Mouse (Mus musculus): Measurements from ENCODE around the gene Misp.

Gene Misp

DNA sequence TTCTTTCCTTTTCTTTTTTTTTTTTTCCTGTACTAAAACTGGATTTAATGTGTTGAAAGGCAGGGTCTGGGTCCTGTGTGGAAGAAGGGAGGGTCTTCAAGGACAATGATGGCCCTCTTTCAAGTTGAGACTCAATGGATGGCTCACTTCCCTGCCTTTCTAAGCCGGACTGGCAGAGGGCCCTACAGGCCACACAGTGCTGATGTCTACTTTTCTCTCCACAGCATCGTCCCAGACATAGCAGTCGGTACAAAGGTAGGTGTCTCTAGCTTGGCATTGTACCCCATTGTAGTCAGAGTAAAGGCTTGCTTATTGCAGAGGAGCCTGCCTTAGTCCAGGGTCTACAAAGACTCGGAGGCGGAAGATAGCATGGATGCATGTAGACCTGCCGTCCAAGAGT lies 35.5 kb downstream of the Misp start:
- no peak for DNase-seq

DNA sequence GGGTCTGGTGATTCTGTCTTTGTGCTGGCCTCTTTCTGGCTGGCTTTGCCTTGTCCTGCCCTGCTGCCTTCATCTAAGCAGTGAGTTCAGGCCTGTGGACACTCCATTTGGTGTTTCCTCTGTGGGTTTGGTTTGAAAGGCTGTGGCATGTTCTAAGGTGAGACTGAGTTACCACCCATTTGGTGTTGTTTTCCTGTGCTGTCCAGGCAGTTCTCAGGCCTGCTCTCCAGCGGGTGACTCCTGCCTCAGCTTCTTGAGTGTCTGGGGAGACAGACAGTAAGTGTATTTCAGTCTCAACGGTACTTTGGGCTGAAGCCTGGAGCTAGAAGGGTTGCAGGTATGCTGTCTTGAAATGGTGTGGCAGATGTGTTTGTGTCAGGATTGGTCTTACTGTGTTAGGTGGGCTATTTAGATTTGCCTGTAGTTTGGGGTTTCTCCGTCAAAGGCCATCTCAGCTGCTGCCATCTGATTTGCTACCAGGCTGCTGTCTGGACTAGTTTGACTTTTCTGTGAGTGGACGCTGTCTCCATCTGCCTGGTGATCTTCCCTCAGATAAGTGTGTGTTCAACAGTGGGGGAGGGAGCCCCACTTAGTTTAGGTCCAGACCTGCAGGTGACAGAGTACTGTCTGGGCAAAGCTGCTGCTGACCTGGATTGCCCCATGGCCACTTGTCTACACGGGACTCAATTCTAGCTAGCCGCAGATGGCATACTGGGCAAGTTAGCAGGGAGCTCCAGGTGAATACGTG lies 36.1 kb downstream of the Misp start:
- DNase-seq = no peak

DNA sequence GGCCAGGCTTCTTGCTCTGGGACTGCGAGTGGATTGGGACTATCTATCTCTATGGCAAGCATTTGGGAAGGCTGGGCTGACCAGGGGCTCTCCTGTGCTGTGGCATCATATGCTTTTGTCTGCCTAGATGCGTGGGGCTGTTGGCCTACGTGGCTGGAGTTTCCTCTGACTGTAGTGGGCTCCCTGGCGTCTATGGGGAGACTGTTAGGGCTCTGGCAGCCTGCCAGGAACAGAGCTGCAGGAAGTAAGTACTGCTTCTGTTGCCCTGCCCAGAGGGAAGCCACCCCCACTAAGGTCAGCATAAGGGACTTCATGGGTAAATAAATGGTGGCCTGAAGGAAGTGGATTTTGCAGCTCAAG lies 36.6 kb downstream of the Misp start:
- peak; percentile 53 to 61 for DNase-seq

DNA sequence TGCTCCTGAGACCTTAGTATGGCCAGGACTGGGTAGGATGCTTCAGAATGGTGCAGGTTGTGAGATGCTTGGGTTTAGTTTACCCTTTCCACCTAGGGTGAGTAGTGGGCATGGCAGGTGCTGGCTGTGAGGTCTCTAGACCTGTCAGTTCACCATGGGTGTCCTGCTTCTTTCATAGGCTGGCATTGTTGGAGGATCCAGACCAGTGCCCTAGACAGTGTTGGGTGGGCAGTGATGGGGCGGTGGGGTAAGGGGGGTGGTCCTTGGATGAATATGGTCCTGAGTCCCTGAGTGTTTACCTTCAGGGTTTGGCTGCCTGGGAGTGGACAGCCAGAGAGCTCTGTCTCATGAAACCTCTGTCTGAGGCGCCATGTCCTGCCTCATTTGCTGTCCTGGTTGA lies 37.1 kb downstream of the Misp start:
- no peak for DNase-seq

DNA sequence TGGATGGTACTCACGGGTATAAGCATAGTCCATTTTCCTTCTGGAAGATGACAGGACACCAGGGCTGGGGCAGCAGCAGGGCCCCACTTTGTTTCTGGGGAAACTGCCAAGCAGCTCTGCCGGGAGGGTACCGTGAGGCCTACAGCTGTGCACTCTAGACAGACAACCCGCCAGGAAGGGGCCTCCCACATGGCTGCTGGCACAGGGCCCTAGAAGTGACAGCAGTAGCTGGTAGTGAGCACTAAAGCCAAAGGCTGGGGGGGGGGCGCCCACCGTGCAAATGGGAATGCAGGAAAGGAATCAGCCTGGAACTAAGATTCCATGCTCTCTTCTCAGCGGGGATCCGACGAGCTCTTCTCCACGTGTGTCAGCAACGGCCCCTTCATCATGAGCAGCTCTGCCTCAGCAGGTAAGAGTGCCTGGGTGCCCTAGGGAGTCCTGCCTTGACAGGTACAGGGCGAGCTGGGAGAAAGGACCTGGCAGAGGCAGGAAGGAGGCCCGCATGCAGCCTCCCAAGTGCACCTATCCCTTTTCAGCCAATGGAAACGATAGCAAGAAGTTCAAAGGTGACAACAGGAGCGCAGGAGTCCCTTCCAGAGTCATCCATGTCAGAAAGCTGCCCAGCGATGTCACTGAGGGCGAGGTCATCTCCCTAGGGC lies 37.8 kb downstream of the Misp start:
- DNase-seq = no peak

DNA sequence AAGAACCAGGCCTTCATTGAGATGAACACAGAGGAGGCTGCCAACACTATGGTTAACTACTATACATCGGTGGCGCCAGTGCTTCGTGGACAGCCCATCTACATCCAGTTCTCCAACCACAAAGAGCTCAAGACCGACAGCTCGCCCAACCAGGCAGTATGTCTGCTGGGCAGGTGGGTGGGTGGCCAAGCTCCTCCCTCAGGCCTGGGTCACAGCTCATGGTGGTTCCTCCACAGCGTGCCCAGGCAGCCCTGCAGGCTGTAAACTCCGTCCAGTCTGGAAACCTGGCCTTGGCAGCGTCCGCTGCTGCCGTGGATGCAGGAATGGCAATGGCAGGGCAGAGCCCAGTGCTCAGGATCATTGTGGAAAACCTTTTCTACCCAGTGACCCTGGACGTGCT lies 38.3 kb downstream of the Misp start:
- DNase-seq = no peak

DNA sequence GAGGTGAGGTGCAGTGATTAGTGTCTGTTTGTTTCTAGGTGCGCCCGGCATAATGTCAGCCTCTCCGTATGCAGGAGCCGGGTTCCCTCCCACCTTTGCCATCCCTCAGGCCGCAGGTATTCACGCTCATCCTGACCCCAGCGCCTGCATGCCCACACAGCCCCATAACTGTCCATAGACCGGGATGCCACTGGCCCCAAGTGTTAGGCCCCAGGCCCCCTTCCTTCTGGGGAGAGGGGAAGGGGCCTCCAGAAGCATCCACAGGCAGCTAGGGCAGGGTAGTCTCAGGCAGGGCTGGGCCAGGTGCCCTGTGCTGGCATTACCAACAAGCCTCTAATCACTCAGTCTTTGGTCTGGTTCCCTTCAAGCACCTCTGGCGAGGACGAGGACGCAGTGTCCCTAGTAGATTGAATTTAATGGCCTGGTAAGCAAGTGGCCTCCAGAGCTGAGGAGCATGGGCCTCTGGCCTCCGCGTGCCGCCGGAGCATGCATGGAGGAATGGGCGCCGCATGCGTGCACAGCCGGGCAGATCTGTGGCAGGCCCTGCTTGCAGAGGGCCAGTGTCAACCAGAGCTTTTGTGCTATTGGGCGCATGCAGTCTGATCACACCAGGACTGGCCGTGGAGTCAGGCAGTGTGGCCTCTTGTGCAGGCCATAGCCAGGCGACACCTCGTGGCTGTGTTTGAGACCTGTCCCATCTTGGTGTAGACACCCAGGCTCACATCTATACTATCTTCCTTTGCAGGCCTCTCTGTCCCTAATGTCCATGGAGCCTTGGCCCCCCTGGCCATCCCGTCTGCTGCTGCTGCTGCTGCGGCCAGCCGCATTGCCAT lies 39.5 kb downstream of the Misp start:
- no peak for DNase-seq

DNA sequence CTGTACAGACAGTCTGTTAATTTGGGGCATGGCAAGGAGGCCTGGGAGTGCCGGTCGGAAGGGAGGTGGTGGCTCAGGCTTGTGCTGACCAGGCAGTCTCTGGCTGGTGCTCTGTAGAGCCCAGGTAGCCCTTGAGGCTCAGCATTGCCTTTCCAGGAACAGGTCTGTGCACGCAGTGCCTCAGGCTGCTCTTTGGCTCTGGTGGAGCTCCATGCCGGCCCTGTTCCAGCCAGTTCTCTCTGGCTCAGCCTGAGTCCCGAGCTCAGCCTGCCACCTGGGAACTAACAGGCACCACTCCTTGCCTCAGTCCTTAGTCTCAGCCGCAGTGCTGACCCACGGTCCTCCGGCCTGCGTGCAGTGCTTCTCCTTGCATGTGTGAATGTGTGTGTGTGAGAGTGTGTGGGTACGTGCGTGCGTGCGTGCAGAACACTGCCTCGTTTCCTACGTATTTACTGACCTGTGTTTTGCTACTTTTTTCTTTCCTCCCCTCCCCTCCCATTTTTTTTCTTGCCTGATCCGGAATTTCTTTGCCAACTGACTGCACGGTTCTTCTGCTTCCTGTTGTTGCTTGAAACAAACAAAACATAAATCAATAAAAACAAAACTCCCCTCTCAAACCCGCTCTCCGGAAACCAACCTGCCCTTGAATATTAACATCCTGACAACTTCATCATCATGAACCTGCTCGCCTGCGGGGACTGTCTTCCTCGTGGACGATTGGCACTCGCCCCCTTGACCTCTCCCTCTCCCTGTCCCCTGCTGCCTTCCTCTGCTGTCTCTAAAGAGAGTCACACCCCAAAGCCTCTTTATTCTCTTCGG lies 40.6 kb downstream of the Misp start:
- DNase-seq = no peak

DNA sequence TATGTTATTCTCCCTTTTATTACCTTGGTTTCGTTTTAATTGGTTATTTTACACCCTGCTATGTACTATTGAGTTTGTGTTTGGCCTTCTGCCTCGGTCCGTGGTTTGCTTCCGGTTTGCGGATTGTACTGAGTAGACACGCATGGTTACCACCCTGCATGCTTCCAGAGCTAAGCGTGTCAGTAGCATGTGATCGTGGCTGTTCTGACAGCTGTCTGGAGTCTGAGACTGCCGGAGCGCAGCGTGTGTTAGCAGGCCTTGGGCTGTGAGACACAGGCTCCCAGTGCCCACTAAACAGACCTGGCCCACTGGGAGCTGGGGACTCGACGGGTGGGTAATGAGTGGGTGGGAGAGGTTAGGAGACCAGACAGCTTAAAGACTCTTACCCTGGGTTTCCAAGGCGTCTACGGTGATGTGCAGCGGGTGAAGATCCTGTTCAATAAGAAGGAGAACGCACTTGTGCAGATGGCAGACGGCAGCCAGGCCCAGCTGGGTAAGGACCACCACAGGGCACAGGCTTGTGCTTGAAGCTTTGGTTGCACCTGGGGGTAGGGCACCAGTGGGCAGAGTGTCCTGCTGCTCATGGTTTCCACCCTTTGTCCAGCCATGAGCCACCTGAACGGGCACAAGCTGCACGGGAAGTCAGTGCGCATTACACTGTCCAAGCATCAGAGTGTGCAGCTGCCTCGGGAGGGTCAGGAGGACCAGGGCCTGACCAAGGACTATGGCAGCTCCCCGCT lies 41.4 kb downstream of the Misp start:
- DNase-seq = no peak

DNA sequence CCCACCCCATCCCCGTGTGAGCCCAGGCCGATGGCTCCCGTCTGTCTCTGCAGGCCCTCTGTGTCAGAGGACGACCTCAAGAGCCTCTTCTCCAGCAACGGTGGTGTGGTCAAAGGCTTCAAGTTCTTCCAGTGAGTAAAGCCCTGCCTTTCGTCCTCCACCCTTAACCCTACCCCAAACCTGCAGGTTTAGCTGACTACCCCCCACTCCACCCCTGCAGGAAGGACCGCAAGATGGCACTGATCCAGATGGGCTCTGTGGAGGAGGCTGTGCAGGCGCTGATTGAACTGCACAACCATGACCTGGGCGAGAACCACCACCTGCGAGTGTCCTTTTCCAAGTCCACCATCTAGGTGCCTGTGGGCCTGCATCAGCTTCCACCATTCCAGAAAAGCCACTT lies 42.1 kb downstream of the Misp start:
- no peak for DNase-seq

DNA sequence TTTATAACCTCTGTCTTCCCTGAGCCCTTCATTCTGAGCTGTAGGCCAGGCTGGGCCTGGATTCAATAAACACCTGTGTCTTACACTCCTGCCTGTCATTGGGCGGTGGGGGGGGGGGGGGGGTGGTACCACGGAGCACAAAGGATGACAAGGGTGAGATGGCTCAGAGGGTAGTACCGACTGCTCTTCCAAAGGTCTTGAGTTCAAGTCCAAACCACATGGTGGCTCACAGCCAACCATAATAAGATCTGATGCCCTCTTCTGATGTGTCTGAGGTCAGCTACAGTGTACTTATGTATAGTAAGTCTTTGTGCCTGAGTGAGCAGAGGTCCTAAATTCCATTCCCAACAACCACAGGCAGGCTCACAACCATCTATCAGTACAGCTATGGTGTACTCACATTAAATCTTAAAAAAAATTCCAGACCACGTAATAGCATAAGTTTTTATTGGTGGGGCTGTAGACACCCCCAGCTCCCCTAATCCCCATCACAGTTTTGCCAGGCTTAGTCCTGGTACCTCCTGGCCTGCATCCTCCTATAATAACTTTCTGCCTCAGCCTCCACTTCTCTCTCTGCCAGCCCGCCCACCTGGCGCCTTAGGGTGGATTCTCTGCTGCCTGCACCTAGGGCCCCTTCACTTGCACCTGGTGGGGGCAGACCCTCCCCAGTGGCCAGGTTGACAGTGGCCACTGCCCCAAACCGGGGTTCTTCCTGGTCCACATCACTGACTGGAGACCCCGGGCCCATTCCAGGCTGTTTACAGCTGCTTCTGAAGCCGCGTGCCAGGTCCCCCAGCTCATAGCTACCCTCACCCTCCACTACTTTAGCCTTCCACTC lies 43.8 kb downstream of the Misp start:
- DNase-seq = no peak

DNA sequence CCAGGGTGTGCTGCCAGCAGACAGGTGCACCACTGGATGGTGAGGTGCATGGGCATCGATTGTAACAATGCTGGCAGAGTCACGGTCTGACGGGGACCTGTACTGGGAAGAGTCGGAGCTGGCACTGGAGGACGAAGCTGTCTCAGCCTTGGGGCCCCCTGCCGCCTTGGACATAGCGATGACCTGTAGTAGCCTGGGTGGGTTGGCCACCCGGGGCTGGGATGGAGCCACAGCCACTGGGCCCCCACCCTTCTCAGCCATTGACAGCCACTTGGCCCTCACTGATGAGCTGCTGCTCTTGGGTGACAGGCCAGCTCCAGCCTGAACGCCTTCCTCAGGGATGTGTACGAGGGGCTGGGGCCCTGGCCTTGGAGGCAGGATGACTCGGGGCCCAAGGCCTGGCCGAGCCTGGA lies 44.4 kb downstream of the Misp start:
- no peak for DNase-seq

DNA sequence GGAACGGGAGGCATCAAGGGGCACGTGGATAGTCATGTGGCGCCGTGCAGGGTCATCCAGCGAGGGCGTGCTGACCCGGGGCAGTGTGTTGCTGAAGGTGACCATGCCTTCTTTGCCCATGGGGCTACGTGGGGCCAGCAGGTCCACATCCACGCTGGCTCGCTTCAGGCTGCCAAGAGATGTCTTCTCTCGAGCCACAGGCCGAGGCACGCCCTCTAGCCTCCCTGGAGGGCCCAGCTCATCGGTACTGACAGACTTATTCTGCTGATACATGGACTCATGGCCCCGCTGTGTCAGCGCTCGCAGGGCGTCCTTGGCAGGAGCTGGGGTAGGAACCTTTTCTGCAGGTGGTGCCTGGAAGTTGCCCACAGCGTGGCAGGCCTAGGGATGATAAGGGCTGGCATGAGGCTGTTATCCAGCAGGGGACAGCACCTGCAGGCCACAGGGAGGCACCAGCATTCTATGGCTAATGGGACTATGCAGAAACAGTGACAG lies 45.1 kb downstream of the Misp start:
- DNase-seq = no peak

DNA sequence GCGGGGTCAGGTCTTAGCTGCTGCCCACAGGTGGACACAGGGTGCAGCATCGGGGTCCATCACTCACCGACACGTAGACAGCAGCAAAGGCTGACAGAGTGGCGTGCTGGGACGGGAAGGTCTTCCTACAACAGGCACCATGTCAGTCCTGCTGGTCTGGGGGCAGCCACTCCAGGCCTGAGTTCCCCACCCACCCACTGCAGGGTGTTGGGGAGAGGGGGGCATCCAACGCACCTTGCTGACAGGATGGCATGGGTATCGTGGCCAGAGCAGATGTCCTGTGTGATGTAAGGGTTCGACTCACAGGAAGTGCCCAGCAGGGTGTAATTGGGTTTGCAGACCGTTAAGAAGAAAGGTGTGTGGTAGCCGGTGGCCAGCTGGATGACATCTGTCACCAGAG lies 45.8 kb downstream of the Misp start:
- no peak for DNase-seq

DNA sequence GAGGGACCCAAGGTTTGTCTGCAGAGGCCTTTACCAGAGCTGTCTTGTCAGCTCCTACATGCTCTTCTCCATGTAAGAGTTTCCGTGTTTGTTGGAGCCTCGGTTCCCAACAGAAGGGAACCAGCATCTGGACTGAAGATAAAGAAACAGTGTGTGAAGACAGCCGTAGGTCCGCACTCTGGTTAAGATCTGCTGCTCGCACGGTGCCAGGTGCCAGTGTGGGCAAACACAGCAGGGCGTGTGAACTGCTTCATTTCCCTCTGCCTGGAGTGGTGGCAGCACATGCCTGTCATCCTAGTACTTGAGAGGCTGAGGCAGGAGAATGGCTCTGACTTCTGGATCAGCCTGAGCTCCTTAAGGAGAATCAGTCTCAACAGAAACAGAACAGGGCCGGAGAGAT lies 51.1 kb downstream of the Misp start:
- DNase-seq = no peak

DNA sequence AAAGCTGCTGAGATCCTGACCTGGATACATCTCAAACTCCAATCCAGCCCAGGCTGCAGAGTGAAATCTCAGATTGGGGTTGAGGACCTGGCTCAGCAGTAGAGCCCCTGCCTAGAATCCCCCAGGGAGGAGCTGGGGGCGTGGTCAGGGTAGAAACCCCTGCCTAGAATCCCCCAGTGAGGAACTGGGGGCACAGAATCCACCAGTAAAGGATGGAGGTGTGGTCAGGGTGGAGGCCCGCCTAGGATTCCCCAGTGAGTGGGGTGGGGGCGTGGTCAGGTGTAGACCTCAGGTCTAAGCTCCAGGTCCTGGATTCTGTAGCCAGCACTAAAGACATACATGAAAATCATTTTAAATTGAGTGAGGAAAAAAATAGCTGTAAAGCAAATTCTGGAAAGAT lies 52.1 kb downstream of the Misp start:
- DNase-seq = no peak

DNA sequence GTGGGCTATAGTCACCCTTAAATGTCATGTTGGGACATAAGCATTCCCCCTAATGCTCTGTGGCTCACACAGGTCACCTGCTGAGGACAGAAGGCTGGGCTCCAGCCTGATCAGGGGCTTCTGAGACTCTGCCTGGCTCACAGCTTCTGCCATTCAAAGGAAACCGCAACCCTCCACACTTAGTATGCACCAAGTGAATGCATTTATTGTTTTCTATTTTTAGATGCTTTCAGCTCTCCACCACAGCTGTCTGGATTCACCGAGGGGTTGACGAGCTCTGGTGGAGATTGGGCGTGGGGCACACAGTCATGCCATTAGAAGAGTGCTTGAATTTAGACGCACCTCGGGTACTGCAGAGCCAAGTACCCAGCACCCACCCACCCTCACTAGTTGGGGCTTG lies 52.5 kb downstream of the Misp start:
- no peak for DNase-seq

DNA sequence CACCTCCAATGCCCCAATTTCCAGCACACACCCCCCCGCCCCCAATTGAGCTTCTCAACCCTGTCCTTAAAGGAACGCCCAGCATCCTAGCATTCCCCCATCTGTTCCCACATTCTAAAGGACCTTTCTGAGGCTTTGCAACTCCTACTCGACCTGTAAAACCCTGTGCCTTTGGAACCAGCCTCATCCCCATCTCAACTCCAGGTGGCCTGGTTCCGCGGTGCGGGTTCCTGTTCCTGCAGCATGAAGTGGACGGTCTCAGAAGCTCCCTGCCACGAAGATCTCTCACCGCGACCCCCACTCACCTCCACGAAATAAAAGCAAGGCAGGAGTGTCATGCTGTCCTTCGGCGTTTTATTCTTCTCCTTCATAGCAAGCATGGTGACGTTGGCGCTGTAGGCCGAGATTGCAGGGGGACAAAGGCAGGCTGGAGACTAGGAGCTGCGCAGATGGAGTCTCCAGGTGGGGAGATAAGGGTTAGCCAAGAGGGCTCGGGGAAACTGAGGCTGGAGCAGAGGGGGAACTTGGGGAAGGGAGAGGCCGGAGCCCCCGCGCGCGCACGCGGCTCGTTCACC lies 53.0 kb downstream of the Misp start:
- no peak for DNase-seq

DNA sequence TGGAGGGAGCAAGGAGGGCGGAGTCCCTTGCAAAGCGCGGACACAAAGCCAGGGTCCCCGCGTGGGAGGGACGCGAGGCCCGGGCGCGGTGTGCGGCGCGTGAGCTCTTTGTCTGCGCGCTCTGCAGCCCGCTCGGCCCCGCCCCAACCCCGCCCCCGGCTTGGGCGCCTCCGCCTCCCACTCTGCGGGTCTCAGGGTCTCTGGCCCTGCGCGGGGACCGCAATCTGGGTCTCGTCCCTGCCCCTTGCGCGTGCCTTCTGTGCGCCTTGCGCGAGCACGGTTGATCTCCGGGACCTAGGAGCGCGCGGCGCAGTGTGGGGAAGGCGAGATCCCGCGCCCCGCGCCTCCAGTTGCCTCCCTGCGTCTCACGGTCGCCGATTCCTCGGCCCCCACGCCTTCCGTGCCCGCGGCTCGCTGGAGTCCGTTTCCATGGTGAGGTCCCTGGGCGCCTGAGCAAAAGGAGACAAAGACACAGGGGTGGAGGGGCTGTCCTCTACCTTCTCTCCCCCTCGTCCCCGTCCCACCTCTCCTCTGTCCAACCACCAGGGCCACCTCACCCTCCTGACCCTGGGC lies 53.6 kb downstream of the Misp start, which contains the start of the genes Prtn3 and Plppr3:
TSS of gene Prtn3 (plus strand) at position 187 of the 573 bp plus-strand sequence.
TSS of gene Plppr3 (minus strand) at position 345 of the 573 bp plus-strand sequence.
- peak in 1 of 2 experiments; percentile 44 for DNase-seq

DNA sequence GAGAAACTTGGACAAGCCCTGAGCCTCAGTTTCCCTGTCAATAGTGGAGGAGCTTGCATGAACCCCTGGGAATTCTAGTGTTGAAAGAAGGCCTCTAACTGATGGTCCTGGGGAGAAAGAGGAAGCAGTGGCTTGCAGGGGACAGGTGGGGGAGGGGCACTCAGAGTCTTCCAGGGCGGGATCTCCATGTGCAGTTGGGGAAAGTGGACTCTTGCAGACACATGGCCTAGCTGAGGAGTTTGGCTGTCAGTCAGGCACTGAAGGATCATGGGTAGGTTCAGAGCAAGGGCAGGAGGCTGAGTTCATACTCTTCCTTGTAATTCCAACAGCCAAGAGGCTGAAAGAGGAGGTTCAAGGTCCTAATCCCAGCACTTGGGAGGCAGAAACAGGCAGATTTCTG lies 56.4 kb downstream of the Misp start:
- peak; percentile 56 to 64 for DNase-seq

All from B cell, adult 2 months (primary cell).